Mouse (Mus musculus) activated CD4-positive, CD25-positive, alpha-beta regulatory T cell (primary cell): ENCODE measurements around the gene Klhl36. TPM values are rescaled to one million over a fixed set of nuclear protein-coding genes. Genes with fewer than 3 reads are reported as not detected.

Experiments used
- polyA plus RNA-seq, 2 experiments: library from polyadenylated mRNA; unstranded; fragments of 100-300 nt; shearing (Covaris generic); gene quantifications; one replicate each; pipeline ENCODE4 v1.2.1; 2017

The Klhl36 gene
- polyA plus RNA-seq: 10 to 100 TPM; 21.5 to 26.5 TPM

GRCm38 (mm10) chr8:119861706-119862389, at the start of gene Klhl36:
TSS of gene Klhl36 (plus strand) at chr8:119862266.

GRCm38 (mm10) chr8:119840275-119840808, 21.7 kb upstream of the Klhl36 start, which contains the start of gene Cotl1:
TSS of gene Cotl1 (minus strand) at chr8:119840544.

GRCm38 (mm10) chr8:119909944-119910546, 48.0 kb downstream of the Klhl36 start, which contains the start of gene Usp10:
TSS of gene Usp10 (plus strand) at chr8:119910360.

DNA sequence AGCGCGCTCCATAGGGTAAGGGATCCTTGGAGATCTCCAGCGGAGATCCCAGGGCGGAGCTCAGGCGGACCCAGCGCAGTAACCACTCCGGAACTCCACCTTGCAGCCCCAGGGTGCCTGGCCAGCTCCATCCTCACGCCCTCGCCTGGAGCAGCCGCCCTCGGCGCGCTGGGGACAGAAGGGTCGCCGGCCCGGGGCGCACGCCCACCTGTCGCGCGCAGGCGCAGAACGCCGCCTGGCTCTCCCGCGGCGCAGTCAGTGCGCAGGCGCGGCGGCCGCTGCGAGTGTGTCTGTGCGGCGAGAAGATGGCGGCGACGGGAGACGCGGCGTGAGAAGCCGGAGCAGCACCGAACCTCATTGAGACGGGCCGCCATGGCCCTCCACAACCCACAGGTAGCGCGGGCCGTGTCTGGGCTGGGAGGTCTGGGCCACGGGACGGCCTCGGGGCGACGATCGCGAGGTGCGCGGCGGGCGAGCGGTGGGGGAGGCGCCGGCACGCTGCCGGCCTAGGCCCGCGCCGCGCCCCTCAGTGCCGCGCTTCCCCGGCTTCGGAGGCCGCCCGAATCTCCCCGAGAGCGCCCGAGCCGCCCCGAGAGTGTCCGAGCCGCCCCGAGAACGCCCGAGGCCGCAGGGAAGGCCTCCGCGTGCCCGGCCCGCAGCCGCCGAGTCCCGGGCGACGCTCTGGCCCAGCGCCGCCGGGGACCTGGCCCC, 48.6 kb downstream of the Klhl36 start, which contains the start of gene Gm20388:
Gene Gm20388, plus strand, starts transcription at position 295 of the 711 bp plus-strand sequence.

Other genes starting within 250 kb of the Klhl36 start
- not detected for gene Adad2, start 249.5 kb upstream of the Klhl36 start, polyA plus RNA-seq
- under 1 TPM in 1 of 2 experiments, not detected in 1; 0.09 TPM for gene Kcng4, start 226.6 kb upstream of the Klhl36 start, polyA plus RNA-seq
- not detected for gene Wfdc1, start 195.9 kb upstream of the Klhl36 start, polyA plus RNA-seq
- gene Atp2c2, start 162.3 kb upstream of the Klhl36 start, polyA plus RNA-seq: under 1 TPM; 0.05 to 0.29 TPM
- 10 to 100 TPM in 1 of 2 experiments, 1 to 10 TPM in 1; 9.8 to 14.4 TPM for gene Tldc1, start 83.8 kb upstream of the Klhl36 start, polyA plus RNA-seq
- 100 to 1,000 TPM; 483 to 520 TPM for gene Cotl1, start 21.7 kb upstream of the Klhl36 start, polyA plus RNA-seq
- 10 to 100 TPM; 62.1 to 73.4 TPM for gene Usp10, start 48.1 kb downstream of the Klhl36 start, polyA plus RNA-seq
- gene Gm20388, start 48.6 kb downstream of the Klhl36 start, polyA plus RNA-seq: 1 to 10 TPM in 1 of 2 experiments, not detected in 1; 7.8 TPM
- gene Crispld2, start 130.2 kb downstream of the Klhl36 start, polyA plus RNA-seq: 1 to 10 TPM in 1 of 2 experiments, not detected in 1; 1.1 TPM
- gene Zdhhc7, start 239.2 kb downstream of the Klhl36 start, polyA plus RNA-seq: 10 to 100 TPM; 35.1 to 49.1 TPM